Mouse (Mus musculus) urinary bladder, postnatal 25 days (tissue): ENCODE measurements around the gene Mdm1.
"Not testable (repeated sequence)": the region's sequence is repeated elsewhere in the genome, so short reads cannot be mapped to it uniquely, and the experiment has no call there.

Experiments used
- DNase-seq: peaks from one replicate; pipeline ENCODE4 v3.0.0; 2022; ENCODE audit warnings: low spot score

The Mdm1 gene

GRCm38 (mm10) chr10:118122441-118123162, 19.0 kb upstream of the Mdm1 start:
- DNase-seq: no peak

GRCm38 (mm10) chr10:118125236-118125635, 16.4 kb upstream of the Mdm1 start:
- DNase-seq: no peak

GRCm38 (mm10) chr10:118125776-118126445, 15.7 kb upstream of the Mdm1 start:
- DNase-seq: no peak

- DNase-seq: no peak
Observed at GRCm38 (mm10) chr10:118129001-118129682, 12.5 kb upstream of the Mdm1 start.

GRCm38 (mm10) chr10:118130016-118130415, 11.6 kb upstream of the Mdm1 start:
- no peak for DNase-seq

- no peak for DNase-seq
Observed at GRCm38 (mm10) chr10:118132993-118133392, 8.6 kb upstream of the Mdm1 start.

GRCm38 (mm10) chr10:118138508-118138907, 3.1 kb upstream of the Mdm1 start:
- no peak for DNase-seq

- DNase-seq: no peak
Observed at GRCm38 (mm10) chr10:118139837-118140570, 1.6 kb upstream of the Mdm1 start.

GRCm38 (mm10) chr10:118141884-118142801, 532 bp downstream of the Mdm1 start:
- DNase-seq: no peak

GRCm38 (mm10) chr10:118149381-118149780, 7.8 kb downstream of the Mdm1 start:
- no peak for DNase-seq

GRCm38 (mm10) chr10:118150866-118151265, 9.3 kb downstream of the Mdm1 start:
- DNase-seq: no peak

- DNase-seq: no peak
Observed at GRCm38 (mm10) chr10:118155932-118156331, 14.3 kb downstream of the Mdm1 start.

GRCm38 (mm10) chr10:118161131-118161530, 19.5 kb downstream of the Mdm1 start:
- no peak for DNase-seq

- DNase-seq: no peak
Observed at GRCm38 (mm10) chr10:118169212-118169611, 27.6 kb downstream of the Mdm1 start.

GRCm38 (mm10) chr10:118172416-118172815, 30.8 kb downstream of the Mdm1 start:
- no peak for DNase-seq

GRCm38 (mm10) chr10:118172876-118173275, 31.3 kb downstream of the Mdm1 start:
- no peak for DNase-seq

GRCm38 (mm10) chr10:118175542-118175941, 33.9 kb downstream of the Mdm1 start:
- not testable (repeated sequence) for DNase-seq

- no peak for DNase-seq
Observed at GRCm38 (mm10) chr10:118178735-118179151, 37.1 kb downstream of the Mdm1 start.

- DNase-seq: no peak
Observed at GRCm38 (mm10) chr10:118179265-118179664, 37.7 kb downstream of the Mdm1 start.

GRCm38 (mm10) chr10:118195150-118195549, 53.5 kb downstream of the Mdm1 start:
- not testable (repeated sequence) for DNase-seq

- no peak for DNase-seq
Observed at GRCm38 (mm10) chr10:118204642-118205041, 63.0 kb downstream of the Mdm1 start, which contains the start of gene Il22. TSS of gene Il22 (plus strand) at chr10:118204942.
